Mouse (Mus musculus): ENCODE measurements around the gene Tmem108. TPM values are rescaled to one million over a fixed set of nuclear protein-coding genes. Genes with fewer than 3 reads are reported as not detected.

The Tmem108 gene
- polyA plus RNA-seq, 1 experiment from 2014 or later: 108 TPM

GRCm38 (mm10) chr9:103595190-103595837 is 166.3 kb downstream of the Tmem108 start:
- no peaks in the 10 kb centered on the region for H3K27me3 ChIP-seq (ENCODE audit: control insufficient read depth, insufficient read depth, low read length)
- no peaks in the 10 kb centered on the region for H3K9me3 ChIP-seq (replicated peaks; ENCODE audit: control insufficient read depth, low read length)
- H3K9ac ChIP-seq (ENCODE audit: low read depth, low read length): no peak overlapping the region
- no peak overlapping the region for H3K4me2 ChIP-seq
- no peak overlapping the region for H3K27ac ChIP-seq (ENCODE audit: low read depth, low read length)
- H3K36me3 ChIP-seq (ENCODE audit: control insufficient read depth, insufficient read depth, low read length): 0 out of 2 replicates have a peak, but pooled peaks cover 3% of the 10 kb centered on the region
- H3K4me1 ChIP-seq (ENCODE audit: control insufficient read depth, insufficient read depth, low read length): peaks cover 26% of the 10 kb centered on the region
- H3K4me3 ChIP-seq (ENCODE audit: low read depth, low read length): no peak overlapping the region
- no peak for ATAC-seq (replicated peaks; ENCODE audit: insufficient number of reproducible peaks, low FRiP score, low TSS enrichment)
- WGBS (ENCODE audit: insufficient replicate concordance): 61% methylated on average over 6 of the region's 6 CpGs

GRCm38 (mm10) chr9:103594423-103595189 is 167.0 kb downstream of the Tmem108 start:
- no peak for ATAC-seq (replicated peaks; ENCODE audit: insufficient number of reproducible peaks, low FRiP score, low TSS enrichment)
- Histone ChIP-seq H3K27ac (ENCODE audit: low read depth, low read length) (no peak overlapping the region), H3K4me3 (ENCODE audit: low read depth, low read length) (no peak overlapping the region), H3K4me2 (no peak overlapping the region), H3K27me3 (ENCODE audit: control insufficient read depth, insufficient read depth, low read length) (no peaks in the 10 kb centered on the region), H3K4me1 (ENCODE audit: control insufficient read depth, insufficient read depth, low read length) (peaks cover 23% of the 10 kb centered on the region), H3K9me3 (replicated peaks; ENCODE audit: control insufficient read depth, low read length) (no peaks in the 10 kb centered on the region), H3K9ac (ENCODE audit: low read depth, low read length) (no peak overlapping the region), H3K36me3 (ENCODE audit: control insufficient read depth, insufficient read depth, low read length) (0 out of 2 replicates have a peak, but pooled peaks cover 3% of the 10 kb centered on the region)
- WGBS (ENCODE audit: insufficient replicate concordance): 86% methylated on average over 7 of the region's 7 CpGs

- no peak for ATAC-seq (replicated peaks; ENCODE audit: insufficient number of reproducible peaks, low FRiP score, low TSS enrichment)
- H3K4me2 ChIP-seq: 0 out of 2 replicates have a peak overlapping the region, but pooled peaks have one; percentile 12
- peak overlapping the region; percentile 23; the same call in 1 of the 2 replicates for H3K27ac ChIP-seq (ENCODE audit: low read depth, low read length)
- H3K9me3 ChIP-seq (replicated peaks; ENCODE audit: control insufficient read depth, low read length): no peaks in the 10 kb centered on the region
- H3K9ac ChIP-seq (ENCODE audit: low read depth, low read length): no peak overlapping the region
- H3K4me3 ChIP-seq (ENCODE audit: low read depth, low read length): no peak overlapping the region
- WGBS (ENCODE audit: insufficient replicate concordance): 46% methylated on average over 4 of the region's 4 CpGs
- H3K4me1 ChIP-seq (ENCODE audit: control insufficient read depth, insufficient read depth, low read length): peaks cover 23% of the 10 kb centered on the region
- 0 out of 2 replicates have a peak, but pooled peaks cover 3% of the 10 kb centered on the region for H3K36me3 ChIP-seq (ENCODE audit: control insufficient read depth, insufficient read depth, low read length)
- no peaks in the 10 kb centered on the region for H3K27me3 ChIP-seq (ENCODE audit: control insufficient read depth, insufficient read depth, low read length)
Observed at GRCm38 (mm10) chr9:103593079-103593478, 168.6 kb downstream of the Tmem108 start.

- Histone ChIP-seq H3K4me3 (ENCODE audit: low read depth, low read length) (no peak overlapping the region), H3K27me3 (ENCODE audit: control insufficient read depth, insufficient read depth, low read length) (no peaks in the 10 kb centered on the region), H3K9ac (ENCODE audit: low read depth, low read length) (no peak overlapping the region), H3K36me3 (ENCODE audit: control insufficient read depth, insufficient read depth, low read length) (0 out of 2 replicates have a peak, but pooled peaks cover 3% of the 10 kb centered on the region), H3K4me1 (ENCODE audit: control insufficient read depth, insufficient read depth, low read length) (peaks cover 23% of the 10 kb centered on the region), H3K4me2 (no peak overlapping the region), H3K9me3 (replicated peaks; ENCODE audit: control insufficient read depth, low read length) (no peaks in the 10 kb centered on the region), H3K27ac (ENCODE audit: low read depth, low read length) (no peak overlapping the region)
- 84% methylated on average over 4 of the region's 4 CpGs for WGBS (ENCODE audit: insufficient replicate concordance)
- ATAC-seq (replicated peaks; ENCODE audit: insufficient number of reproducible peaks, low FRiP score, low TSS enrichment): no peak
Observed at GRCm38 (mm10) chr9:103591962-103592361, 169.7 kb downstream of the Tmem108 start.

DNA sequence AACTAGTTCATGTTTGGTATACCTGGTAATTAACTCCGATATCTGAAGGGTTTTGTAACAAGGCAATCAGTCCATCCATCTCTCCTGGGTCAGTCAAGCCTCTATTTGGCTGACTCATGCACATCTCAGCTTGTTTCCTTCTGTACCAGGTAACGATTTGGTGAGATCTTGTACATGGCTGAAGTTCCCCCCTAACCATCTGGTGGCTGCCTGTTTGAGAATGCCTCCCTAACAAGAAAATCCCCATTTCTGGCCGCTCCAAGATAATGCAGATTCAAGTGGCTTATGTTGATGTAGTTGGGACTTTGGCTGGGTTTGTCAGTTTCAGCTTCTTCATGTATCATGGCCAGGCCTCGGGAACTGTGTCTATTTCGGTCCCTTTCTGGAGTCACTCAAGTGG is 170.8 kb downstream of the Tmem108 start:
- H3K4me2 ChIP-seq: no peak overlapping the region
- no peaks in the 10 kb centered on the region for H3K9me3 ChIP-seq (replicated peaks; ENCODE audit: control insufficient read depth, low read length)
- ATAC-seq (replicated peaks; ENCODE audit: insufficient number of reproducible peaks, low FRiP score, low TSS enrichment): no peak
- no peak overlapping the region for H3K9ac ChIP-seq (ENCODE audit: low read depth, low read length)
- 79% methylated on average over 5 of the region's 5 CpGs for WGBS (ENCODE audit: insufficient replicate concordance)
- no peak overlapping the region for H3K27ac ChIP-seq (ENCODE audit: low read depth, low read length)
- H3K27me3 ChIP-seq (ENCODE audit: control insufficient read depth, insufficient read depth, low read length): no peaks in the 10 kb centered on the region
- no peak overlapping the region for H3K4me3 ChIP-seq (ENCODE audit: low read depth, low read length)
- H3K4me1 ChIP-seq (ENCODE audit: control insufficient read depth, insufficient read depth, low read length): peaks cover 23% of the 10 kb centered on the region
- no peaks in the 10 kb centered on the region for H3K36me3 ChIP-seq (ENCODE audit: control insufficient read depth, insufficient read depth, low read length)

DNA sequence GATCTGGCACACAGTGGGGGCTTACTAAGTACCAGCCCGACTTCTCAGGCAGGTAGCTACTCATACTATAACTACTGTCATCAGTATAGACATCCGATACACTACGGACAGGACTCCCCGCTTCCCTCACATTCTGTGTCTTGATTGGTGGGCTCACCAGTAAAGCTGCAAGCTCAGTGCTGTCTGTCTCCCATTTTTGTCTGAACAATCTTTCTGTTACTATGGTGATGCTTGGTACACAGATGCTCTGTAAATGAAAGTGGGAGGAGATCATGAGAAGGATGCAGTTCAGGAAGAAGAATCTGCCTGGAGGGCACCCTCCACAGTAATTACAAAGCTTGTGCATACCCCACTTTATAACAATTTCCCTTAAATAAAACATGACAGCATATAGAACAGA is 176.8 kb downstream of the Tmem108 start:
- Histone ChIP-seq H3K4me2 (no peak overlapping the region), H3K36me3 (ENCODE audit: control insufficient read depth, insufficient read depth, low read length) (no peaks in the 10 kb centered on the region), H3K27me3 (ENCODE audit: control insufficient read depth, insufficient read depth, low read length) (no peaks in the 10 kb centered on the region), H3K4me3 (ENCODE audit: low read depth, low read length) (no peak overlapping the region), H3K9me3 (replicated peaks; ENCODE audit: control insufficient read depth, low read length) (no peaks in the 10 kb centered on the region), H3K27ac (ENCODE audit: low read depth, low read length) (no peak overlapping the region), H3K4me1 (ENCODE audit: control insufficient read depth, insufficient read depth, low read length) (peaks cover 9% of the 10 kb centered on the region), H3K9ac (ENCODE audit: low read depth, low read length) (no peak overlapping the region)
- 86% methylated on average over 4 of the region's 4 CpGs for WGBS (ENCODE audit: insufficient replicate concordance)
- ATAC-seq (replicated peaks; ENCODE audit: insufficient number of reproducible peaks, low FRiP score, low TSS enrichment): no peak

- H3K27me3 ChIP-seq (ENCODE audit: control insufficient read depth, insufficient read depth, low read length): no peaks in the 10 kb centered on the region
- no peak overlapping the region for H3K27ac ChIP-seq (ENCODE audit: low read depth, low read length)
- no peak overlapping the region for H3K9ac ChIP-seq (ENCODE audit: low read depth, low read length)
- H3K4me1 ChIP-seq (ENCODE audit: control insufficient read depth, insufficient read depth, low read length): peaks cover 15% of the 10 kb centered on the region
- 90% methylated on average over 10 of the region's 10 CpGs for WGBS (ENCODE audit: insufficient replicate concordance)
- no peak overlapping the region for H3K4me2 ChIP-seq
- ATAC-seq (replicated peaks; ENCODE audit: insufficient number of reproducible peaks, low FRiP score, low TSS enrichment): no peak
- no peaks in the 10 kb centered on the region for H3K36me3 ChIP-seq (ENCODE audit: control insufficient read depth, insufficient read depth, low read length)
- H3K4me3 ChIP-seq (ENCODE audit: low read depth, low read length): no peak overlapping the region
- H3K9me3 ChIP-seq (replicated peaks; ENCODE audit: control insufficient read depth, low read length): no peaks in the 10 kb centered on the region
Observed at GRCm38 (mm10) chr9:103582249-103582961, 179.2 kb downstream of the Tmem108 start.

DNA sequence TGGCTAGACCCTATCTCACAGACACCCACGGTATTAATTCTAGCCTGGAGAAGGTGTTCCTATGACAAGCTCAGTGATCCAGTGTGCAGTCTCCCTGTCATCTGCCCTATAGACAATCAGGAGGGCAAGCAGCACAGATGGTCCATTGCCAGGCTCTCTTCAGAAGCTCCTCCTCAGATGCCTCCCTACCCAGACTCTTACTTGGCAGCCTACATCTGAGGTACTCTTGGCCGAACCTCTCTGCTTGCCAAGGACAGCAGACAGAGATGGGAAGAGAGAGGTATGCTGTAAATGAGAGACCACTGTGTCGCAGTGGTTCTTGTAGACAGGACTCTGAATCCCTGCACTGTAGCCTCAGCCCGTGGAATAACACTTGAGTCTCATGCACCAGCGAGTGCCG is 181.0 kb downstream of the Tmem108 start:
- H3K36me3 ChIP-seq (ENCODE audit: control insufficient read depth, insufficient read depth, low read length): no peaks in the 10 kb centered on the region
- H3K4me2 ChIP-seq: no peak overlapping the region
- no peaks in the 10 kb centered on the region for H3K9me3 ChIP-seq (replicated peaks; ENCODE audit: control insufficient read depth, low read length)
- no peak overlapping the region for H3K4me3 ChIP-seq (ENCODE audit: low read depth, low read length)
- 91% methylated on average over 6 of the region's 6 CpGs for WGBS (ENCODE audit: insufficient replicate concordance)
- ATAC-seq (replicated peaks; ENCODE audit: insufficient number of reproducible peaks, low FRiP score, low TSS enrichment): no peak
- H3K4me1 ChIP-seq (ENCODE audit: control insufficient read depth, insufficient read depth, low read length): peaks cover 19% of the 10 kb centered on the region
- H3K27me3 ChIP-seq (ENCODE audit: control insufficient read depth, insufficient read depth, low read length): no peaks in the 10 kb centered on the region
- H3K27ac ChIP-seq (ENCODE audit: low read depth, low read length): no peak overlapping the region
- H3K9ac ChIP-seq (ENCODE audit: low read depth, low read length): no peak overlapping the region

Measured in heart, embryonic 11.5 days (tissue).